Mouse (Mus musculus) cerebellum, adult 2 months (tissue): ENCODE results near the gene Myh6.

Source experiments
- CTCF ChIP-seq: fragments of 200-500 bp; IDR thresholded peaks from 2 replicates; pipeline ENCODE4 v1.5.1; 2011; ENCODE audit warnings: low read depth, mild to moderate bottlenecking, control low read depth, low read length, moderate library complexity, borderline replicate concordance; ENCODE audit not compliant: insufficient read depth
- POLR2A ChIP-seq: fragments of 200-500 bp; IDR thresholded peaks from 2 replicates; pipeline ENCODE4 v1.6.1; 2011; ENCODE audit warnings: low read length, control low read depth, borderline replicate concordance; ENCODE audit not compliant: insufficient read depth

- TF ChIP-seq CTCF (no peak), POLR2A (no peak)
Measured at GRCm38 (mm10) chr14:54955481-54955880, 11.2 kb downstream of the Myh6 start.
